30 mouse cellular contexts compared by ENCODE assay signal in genomic region chr3:72227818-72228217, GRCm38 (mm10).
"Had no signal": no experiment of that assay in that cellular context is flagged by ENCODE, and none has a peak within 500 bp of the region (broad histone marks: within the 10 kb centered on the region; RNA-seq: fewer than 3 reads in every experiment).

No protein-coding gene starts in this region.

- H3K9me3 ChIP-seq: limb, embryonic 10.5 days; limb, embryonic 12.5 days; limb, embryonic 13.5 days; limb, embryonic 15.5 days; liver, embryonic 12.5 days; liver, embryonic 13.5 days; liver, embryonic 15.5 days; megakaryocyte, embryonic 14.5 days; midbrain, embryonic 10.5 days; midbrain, embryonic 12.5 days; midbrain, embryonic 13.5 days; midbrain, embryonic 15.5 days; neural tube, embryonic 12.5 days; neural tube, embryonic 13.5 days had no signal

- H3K27me3 ChIP-seq: limb, embryonic 12.5 days; limb, embryonic 13.5 days; limb, embryonic 15.5 days; liver, embryonic 12.5 days; liver, embryonic 13.5 days; liver, embryonic 15.5 days; megakaryocyte, embryonic 14.5 days; midbrain, embryonic 12.5 days; midbrain, embryonic 13.5 days; midbrain, embryonic 15.5 days; neural tube, embryonic 12.5 days; neural tube, embryonic 13.5 days had no signal

- H3K4me3 ChIP-seq: left cerebral cortex, adult 2 months; limb, embryonic 10.5 days; limb, embryonic 12.5 days; limb, embryonic 13.5 days; limb, embryonic 15.5 days; liver, embryonic 12.5 days; liver, embryonic 13.5 days; liver, embryonic 15.5 days; megakaryocyte, embryonic 14.5 days; midbrain, embryonic 10.5 days; midbrain, embryonic 12.5 days; midbrain, embryonic 13.5 days; midbrain, embryonic 15.5 days; myocyte; neural tube, embryonic 12.5 days; neural tube, embryonic 13.5 days had no signal

- H3K4me2 ChIP-seq: limb, embryonic 12.5 days; limb, embryonic 13.5 days; limb, embryonic 15.5 days; liver, embryonic 11.5 days; liver, embryonic 12.5 days; liver, embryonic 13.5 days; liver, embryonic 15.5 days; midbrain, embryonic 11.5 days; midbrain, embryonic 12.5 days; midbrain, embryonic 13.5 days; midbrain, embryonic 15.5 days; neural tube, embryonic 12.5 days; neural tube, embryonic 13.5 days had no signal

- H3K27ac ChIP-seq: left cerebral cortex, adult 2 months; limb, embryonic 10.5 days; limb, embryonic 12.5 days; limb, embryonic 13.5 days; limb, embryonic 15.5 days; liver, embryonic 12.5 days; liver, embryonic 13.5 days; liver, embryonic 14.5 days; liver, embryonic 15.5 days; macrophage; midbrain, embryonic 10.5 days; midbrain, embryonic 12.5 days; midbrain, embryonic 13.5 days; midbrain, embryonic 15.5 days; neural tube, embryonic 12.5 days; neural tube, embryonic 13.5 days had no signal

- H3K9ac ChIP-seq: limb, embryonic 12.5 days; limb, embryonic 13.5 days; limb, embryonic 15.5 days; liver, embryonic 12.5 days; liver, embryonic 13.5 days; liver, embryonic 14.5 days; liver, embryonic 15.5 days; liver, postnatal 0 days; midbrain, embryonic 12.5 days; midbrain, embryonic 13.5 days; midbrain, embryonic 15.5 days; neural tube, embryonic 12.5 days; neural tube, embryonic 13.5 days had no signal

- H3K36me3 ChIP-seq: limb, embryonic 10.5 days; limb, embryonic 12.5 days; limb, embryonic 13.5 days; limb, embryonic 15.5 days; liver, embryonic 12.5 days; liver, embryonic 13.5 days; liver, embryonic 15.5 days; midbrain, embryonic 10.5 days; midbrain, embryonic 12.5 days; midbrain, embryonic 13.5 days; midbrain, embryonic 15.5 days; neural tube, embryonic 12.5 days; neural tube, embryonic 13.5 days had no signal

- DNase-seq: left cerebral cortex, postnatal 4 days; liver; liver, embryonic 13.5 days; liver, postnatal 0 days; lung, adult 18-20 months; lung, postnatal 10 days; lung, postnatal 14 days; lung, postnatal 36 days; lung, postnatal 4 days; midbrain, embryonic 14.5 days had no signal

- ATAC-seq: liver, embryonic 12.5 days; liver, postnatal 0 days; midbrain, embryonic 13.5 days; midbrain, embryonic 15.5 days; midbrain, embryonic 16.5 days had no signal

- H3K4me1 ChIP-seq: limb, embryonic 10.5 days; limb, embryonic 12.5 days; limb, embryonic 13.5 days; limb, embryonic 15.5 days; liver, embryonic 12.5 days; liver, embryonic 13.5 days; liver, embryonic 15.5 days; megakaryocyte, embryonic 14.5 days; midbrain, embryonic 10.5 days; midbrain, embryonic 12.5 days; midbrain, embryonic 13.5 days; midbrain, embryonic 15.5 days; neural tube, embryonic 12.5 days; neural tube, embryonic 13.5 days had no signal
